Comparison of ENCODE assay signal across 33 mouse cellular contexts in the genomic region with DNA sequence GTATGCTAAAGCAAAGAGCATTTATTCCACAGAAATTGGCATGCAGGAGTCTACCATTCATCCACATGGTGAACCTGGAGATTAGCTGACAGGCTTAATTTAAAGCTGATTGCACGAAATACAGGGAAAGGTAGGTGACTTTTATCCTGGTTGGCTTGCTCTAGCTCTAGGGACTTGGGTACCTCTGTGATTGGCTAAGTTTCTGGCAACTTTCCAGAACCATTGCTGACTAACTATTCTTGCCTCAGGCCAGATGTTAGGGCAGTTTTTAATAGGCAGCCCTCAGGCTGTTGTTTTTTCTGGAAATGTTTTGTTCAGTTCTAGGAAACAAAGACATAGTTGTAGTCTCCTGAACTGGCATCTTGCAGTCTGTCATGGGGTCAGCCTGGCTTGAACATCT.
DNase-seq lines count a peak whose midpoint lies in the region; ATAC-seq lines count a peak whose summit lies in the region.
"Had no signal": no experiment of that assay in that cellular context is flagged by ENCODE, and none has a peak within 500 bp of the region (broad histone marks: within the 10 kb centered on the region; RNA-seq: fewer than 3 reads in every experiment).

No protein-coding gene starts in this region.

- H3K27me3 ChIP-seq in embryonic facial prominence, embryonic 11.5 days (ENCODE audit: control insufficient read depth, insufficient read depth, low read length): no peaks in the 10 kb centered on the region
- no peaks in the 10 kb centered on the region for H3K27me3 ChIP-seq in embryonic facial prominence, embryonic 10.5 days (replicated peaks; ENCODE audit: low read depth, poor library complexity, severe bottlenecking)
- H3K27me3 ChIP-seq: embryonic facial prominence, embryonic 15.5 days; hindbrain, embryonic 12.5 days; intestine, embryonic 15.5 days; limb, embryonic 15.5 days; liver, embryonic 15.5 days; neural tube, embryonic 13.5 days; Patski had no signal

- no peaks in the 10 kb centered on the region for H3K4me1 ChIP-seq in embryonic facial prominence, embryonic 11.5 days (ENCODE audit: control insufficient read depth, insufficient read depth, low read length)
- H3K4me1 ChIP-seq in embryonic facial prominence, embryonic 10.5 days: no peaks in the 10 kb centered on the region
- H3K4me1 ChIP-seq in brown adipose tissue, adult 24 weeks (ENCODE audit: control insufficient read depth, insufficient read depth, insufficient read length, low read length): no peaks in the 10 kb centered on the region
- H3K4me1 ChIP-seq: embryonic facial prominence, embryonic 15.5 days; hindbrain, embryonic 12.5 days; intestine, embryonic 15.5 days; limb, embryonic 15.5 days; liver, embryonic 15.5 days; neural tube, embryonic 13.5 days had no signal

- no peaks in the 10 kb centered on the region for H3K36me3 ChIP-seq in embryonic facial prominence, embryonic 11.5 days (replicated peaks; ENCODE audit: control insufficient read depth, insufficient read depth, low read depth, low read length)
- H3K36me3 ChIP-seq in embryonic facial prominence, embryonic 10.5 days (replicated peaks): no peaks in the 10 kb centered on the region
- H3K36me3 ChIP-seq: embryonic facial prominence, embryonic 15.5 days; G1E; hindbrain, embryonic 12.5 days; intestine, embryonic 15.5 days; limb, embryonic 15.5 days; liver, embryonic 15.5 days; neural tube, embryonic 13.5 days had no signal

- no peaks in the 10 kb centered on the region for H3K9me3 ChIP-seq in embryonic facial prominence, embryonic 11.5 days (replicated peaks; ENCODE audit: control insufficient read depth, low read length)
- no peaks in the 10 kb centered on the region for H3K9me3 ChIP-seq in embryonic facial prominence, embryonic 10.5 days
- H3K9me3 ChIP-seq: embryonic facial prominence, embryonic 15.5 days; hindbrain, embryonic 12.5 days; intestine, embryonic 15.5 days; limb, embryonic 15.5 days; liver, embryonic 15.5 days; neural tube, embryonic 13.5 days had no signal

- H3K9ac ChIP-seq in embryonic facial prominence, embryonic 11.5 days (replicated peaks; ENCODE audit: low read length): no peak overlapping the region
- H3K9ac ChIP-seq: embryonic facial prominence, embryonic 15.5 days; hindbrain, embryonic 12.5 days; intestine, embryonic 15.5 days; limb, embryonic 15.5 days; liver, embryonic 15.5 days; lung, embryonic 14.5 days; neural tube, embryonic 13.5 days had no signal

- no peak overlapping the region for H3K4me2 ChIP-seq in embryonic facial prominence, embryonic 11.5 days (ENCODE audit: low read depth, low read length)
- H3K4me2 ChIP-seq: embryonic facial prominence, embryonic 15.5 days; heart, embryonic 11.5 days; hindbrain, embryonic 12.5 days; intestine, embryonic 15.5 days; limb, embryonic 15.5 days; liver, embryonic 15.5 days; lung, embryonic 14.5 days; neural tube, embryonic 13.5 days had no signal

- H3K4me3 ChIP-seq in embryonic facial prominence, embryonic 11.5 days (ENCODE audit: low read depth, low read length): no peak overlapping the region
- H3K4me3 ChIP-seq in embryonic facial prominence, embryonic 10.5 days: no peak overlapping the region
- H3K4me3 ChIP-seq in brown adipose tissue, adult 24 weeks (ENCODE audit: insufficient read depth, low read depth, low read length): no peak overlapping the region
- H3K4me3 ChIP-seq: embryonic facial prominence, embryonic 15.5 days; hindbrain, embryonic 12.5 days; intestine, embryonic 15.5 days; layer of hippocampus, adult 2 months; limb, embryonic 15.5 days; liver, embryonic 15.5 days; neural tube, embryonic 13.5 days had no signal

- WGBS in embryonic facial prominence, embryonic 11.5 days: 55% methylated on average over 1 of the region's 1 CpGs
- 64% methylated on average over 1 of the region's 1 CpGs for WGBS in embryonic facial prominence, embryonic 10.5 days

- ATAC-seq in embryonic facial prominence, embryonic 11.5 days (replicated peaks; ENCODE audit: insufficient number of reproducible peaks, low FRiP score, low TSS enrichment, low read depth): 0 out of 2 replicates have a peak, but pooled peaks have one; percentile 23
- ATAC-seq: forebrain, embryonic 14.5 days; hindbrain, postnatal 0 days; intestine, embryonic 15.5 days; Patski had no signal

- DNase-seq in embryonic facial prominence, embryonic 11.5 days (ENCODE audit: low spot score): peak; percentile 25
- DNase-seq in embryonic facial prominence, embryonic 10.5 days (ENCODE audit: low spot score): no peak
- peak; percentile 1 for DNase-seq in retina, postnatal 1 day
- no peak for DNase-seq in retina, embryonic 14.5 days (ENCODE audit: low spot score)
- DNase-seq in ovary, postnatal 14 days (ENCODE audit: low spot score): no peak
- DNase-seq in thymus, postnatal 36 days: no peak
- DNase-seq: adrenal gland, postnatal 25 days; cerebellum, adult 8-10 months; cerebellum, postnatal 25 days; gastrocnemius, postnatal 36 days; heart, adult 18-20 months; heart, postnatal 36 days; kidney, adult 2 months; kidney, postnatal 36 days; lung, embryonic 14.5 days; lung, postnatal 14 days; right cerebral cortex, adult 18-20 months; thymus, adult 18-20 months; thymus, postnatal 4 days had no signal

- H3K27ac ChIP-seq in embryonic facial prominence, embryonic 11.5 days (replicated peaks; ENCODE audit: low read depth, low read length): no peak overlapping the region
- no peak overlapping the region for H3K27ac ChIP-seq in embryonic facial prominence, embryonic 10.5 days (replicated peaks)
- peak overlapping the region; percentile 34; the same call in 1 of the 2 replicates for H3K27ac ChIP-seq in brown adipose tissue, adult 24 weeks (replicated peaks; ENCODE audit: low read depth, low read length)
- H3K27ac ChIP-seq: embryonic facial prominence, embryonic 15.5 days; hindbrain, embryonic 12.5 days; hindbrain, postnatal 0 days; intestine, embryonic 15.5 days; layer of hippocampus, adult 2 months; limb, embryonic 15.5 days; liver, embryonic 15.5 days; neural tube, embryonic 13.5 days; stomach, postnatal 0 days had no signal

Comparison
In these comparisons a context has a peak if more than half of its experiments do, and no peak if none do; other contexts are left out.
1. DNase-seq: peak in embryonic facial prominence, embryonic 11.5 days (single experiment) and retina, postnatal 1 day (single experiment); none in embryonic facial prominence, embryonic 10.5 days (single experiment), retina, embryonic 14.5 days (single experiment), ovary, postnatal 14 days (single experiment) and thymus, postnatal 36 days (0 of 2).